Mouse (Mus musculus) spleen, adult 2 months (tissue): ENCODE results near the gene Slc44a3.

Experiments used
- CTCF ChIP-seq: fragments of 200-500 bp; IDR thresholded peaks from 2 replicates; pipeline ENCODE4 v1.5.1; 2011; ENCODE audit warnings: mild to moderate bottlenecking, inconsistent platforms; ENCODE audit not compliant: insufficient read depth, insufficient read length, insufficient replicate concordance; ENCODE audit errors: extremely low read depth
- POLR2A ChIP-seq: fragments of 200-500 bp; IDR thresholded peaks from 2 replicates; pipeline ENCODE4 v1.6.1; 2011; ENCODE audit warnings: low read depth, low read length, inconsistent platforms

DNA sequence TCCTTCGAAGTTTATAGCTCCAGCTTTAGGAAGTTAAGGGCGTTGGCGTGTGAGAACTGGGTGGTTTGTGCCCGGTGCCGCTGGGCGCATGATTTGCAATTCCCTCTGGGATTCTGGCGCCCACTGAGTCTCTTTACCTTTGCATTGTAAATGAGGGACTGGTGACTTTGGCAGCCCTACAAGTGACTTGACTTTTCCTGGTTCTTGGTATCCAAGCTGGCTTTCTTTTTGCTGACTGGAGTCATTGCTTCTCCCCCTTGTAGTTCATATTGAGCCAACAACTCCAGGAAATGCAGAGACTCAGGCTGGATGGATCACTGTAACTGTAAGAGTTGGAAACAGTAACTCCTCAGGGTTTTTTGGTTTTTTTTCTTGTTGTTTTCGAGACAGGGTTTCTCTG, 104.0 kb downstream of the Slc44a3 start:
- TF ChIP-seq CTCF (no peak), POLR2A (no peak)
